Mouse (Mus musculus) midbrain, embryonic 15.5 days (tissue): ENCODE data around the gene Tmem259. TPM values are rescaled to one million over a fixed set of nuclear protein-coding genes. Genes with fewer than 3 reads are reported as not detected.
A peak's percentile ranks its signal among the peaks of the same experiment; 100 is the strongest.
"Not testable (repeated sequence)": the region's sequence is repeated elsewhere in the genome, so short reads cannot be mapped to it uniquely, and the experiment has no call there.

Experiments used
- ATAC-seq: fragments of 200-750 bp; cut with Nextera tagmentation; replicated peaks from 2 replicates; pipeline ENCODE4 v1.8.0; 2017; ENCODE audit warnings: moderate TSS enrichment
- H3K27ac ChIP-seq: fragments of 300-500 bp; sonication (generic); 2 replicates; pipeline ENCODE4 v1.5.1; 2015; ENCODE audit warnings: mild to moderate bottlenecking, inconsistent platforms
- H3K27me3 ChIP-seq: fragments of 300-500 bp; sonication (generic); replicated peaks from 2 replicates; pipeline ENCODE4 v1.6.1; 2015; ENCODE audit warnings: inconsistent platforms
- H3K36me3 ChIP-seq: fragments of 300-500 bp; sonication (generic); replicated peaks from 2 replicates; pipeline ENCODE4 v1.6.1; 2015; ENCODE audit warnings: inconsistent platforms
- H3K4me1 ChIP-seq: fragments of 300-500 bp; sonication (generic); 2 replicates; pipeline ENCODE4 v1.6.1; 2015; ENCODE audit warnings: inconsistent platforms
- H3K4me2 ChIP-seq: fragments of 300-500 bp; sonication (generic); 2 replicates; pipeline ENCODE4 v1.6.1; 2015; ENCODE audit warnings: inconsistent platforms, mild to moderate bottlenecking, moderate library complexity
- H3K4me3 ChIP-seq: fragments of 300-500 bp; sonication (generic); 2 replicates; pipeline ENCODE4 v1.5.1; 2015; ENCODE audit warnings: mild to moderate bottlenecking, inconsistent platforms
- H3K9ac ChIP-seq: fragments of 300-500 bp; sonication (generic); 2 replicates; pipeline ENCODE4 v1.6.1; 2015; ENCODE audit warnings: mild to moderate bottlenecking, inconsistent platforms
- H3K9me3 ChIP-seq: fragments of 300-500 bp; sonication (generic); 2 replicates; pipeline ENCODE4 v1.6.1; 2016; ENCODE audit warnings: inconsistent platforms
- whole genome bisulfite sequencing: fragments of 180-500 bp; shearing (Covaris S2); methylation state at CpG from one replicate; pipeline ENCODE4 v1.1.7; 2015; ENCODE audit warnings: mixed read lengths; 5-methylcytosine and 5-hydroxymethylcytosine counted together
- polyA plus RNA-seq: library from polyadenylated mRNA; unstranded; fragments of >200 nt; fragmentation: Nextera tagmentation; extraction: Ambion mirVana; gene quantifications from 2 replicates; pipeline ENCODE4 v1.2.1, GENCODE M21; 2015

Tmem259 gene
- polyA plus RNA-seq, 1 experiment from 2014 or later = 24.3 TPM

GRCm38 (mm10) chr10:79969124-79969568 is 15.0 kb downstream of the Tmem259 start:
- peaks cover 35% of the 10 kb centered on the region for H3K27me3 ChIP-seq
- no peak overlapping the region for H3K27ac ChIP-seq
- whole genome bisulfite sequencing = 11% methylated on average over 3 of the region's 3 CpGs
- peaks cover 8% of the 10 kb centered on the region for H3K4me1 ChIP-seq
- H3K36me3 ChIP-seq = peaks cover 17% of the 10 kb centered on the region; the same call in 1 of the 2 replicates
- H3K4me2 ChIP-seq = no peak overlapping the region
- H3K4me3 ChIP-seq = no peak overlapping the region
- H3K9me3 ChIP-seq = no peaks in the 10 kb centered on the region
- ATAC-seq = no peak
- H3K9ac ChIP-seq = no peak overlapping the region

DNA sequence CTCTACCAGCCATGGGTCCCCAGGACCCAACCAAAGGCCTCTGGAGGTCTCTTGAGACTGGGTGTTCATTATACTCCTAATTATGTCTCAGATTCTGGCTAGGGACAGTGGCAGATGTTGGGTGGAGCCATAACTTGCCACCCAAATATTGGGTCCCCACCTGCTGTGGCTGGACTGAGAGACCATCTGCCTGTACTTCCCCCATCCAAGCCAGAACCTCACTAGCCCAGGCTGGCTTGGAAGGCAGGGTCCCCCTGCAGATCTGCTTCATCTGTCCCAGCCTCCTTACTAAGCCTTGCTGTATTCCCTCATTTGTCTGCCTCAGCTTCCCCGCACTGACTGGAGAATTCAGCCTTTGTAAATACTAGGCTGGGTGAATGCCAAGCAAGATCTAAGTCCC is 15.9 kb downstream of the Tmem259 start:
- no peak overlapping the region for H3K27ac ChIP-seq
- no peak overlapping the region for H3K4me3 ChIP-seq
- H3K4me1 ChIP-seq = peaks cover 8% of the 10 kb centered on the region
- H3K4me2 ChIP-seq = no peak overlapping the region
- H3K9ac ChIP-seq = no peak overlapping the region
- peaks cover 35% of the 10 kb centered on the region for H3K27me3 ChIP-seq
- no peak for ATAC-seq
- WGBS = 80% methylated on average over 1 of the region's 1 CpGs
- H3K36me3 ChIP-seq = peaks cover 17% of the 10 kb centered on the region; the same call in 1 of the 2 replicates
- no peaks in the 10 kb centered on the region for H3K9me3 ChIP-seq

DNA sequence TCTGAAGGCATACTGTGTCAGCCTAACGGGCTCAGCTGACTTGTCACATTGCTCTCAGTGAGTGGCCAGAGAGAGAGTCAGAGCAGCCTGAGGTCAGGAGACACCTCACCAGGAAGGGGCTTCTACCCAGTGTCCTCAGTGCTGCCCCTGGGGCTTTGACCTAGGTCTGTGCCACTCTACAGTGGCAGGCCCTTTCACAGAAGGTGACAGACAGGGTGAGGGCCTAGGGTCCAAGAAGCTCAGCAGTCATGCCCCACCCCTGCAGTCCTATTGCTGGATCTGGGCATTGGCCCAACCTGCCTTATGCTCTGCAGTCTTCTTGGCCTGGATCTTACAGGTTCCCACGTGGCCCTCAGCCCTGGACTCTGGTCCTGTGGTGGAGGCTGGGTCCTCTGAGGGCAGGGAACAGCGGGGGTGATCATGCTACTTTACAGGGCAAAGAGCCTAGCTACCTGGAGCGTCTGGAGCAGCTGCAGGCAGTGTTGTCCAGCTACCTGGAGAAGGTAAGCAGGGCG is 17.2 kb downstream of the Tmem259 start:
- H3K36me3 ChIP-seq = peaks cover 26% of the 10 kb centered on the region; the same call in 1 of the 2 replicates
- WGBS = 90% methylated on average over 5 of the region's 5 CpGs
- H3K27me3 ChIP-seq = peaks cover 23% of the 10 kb centered on the region
- H3K27ac ChIP-seq = no peak overlapping the region
- no peaks in the 10 kb centered on the region for H3K9me3 ChIP-seq
- no peak overlapping the region for H3K4me3 ChIP-seq
- H3K4me2 ChIP-seq = no peak overlapping the region
- ATAC-seq = no peak
- H3K9ac ChIP-seq = no peak overlapping the region
- H3K4me1 ChIP-seq = peaks cover 8% of the 10 kb centered on the region

DNA sequence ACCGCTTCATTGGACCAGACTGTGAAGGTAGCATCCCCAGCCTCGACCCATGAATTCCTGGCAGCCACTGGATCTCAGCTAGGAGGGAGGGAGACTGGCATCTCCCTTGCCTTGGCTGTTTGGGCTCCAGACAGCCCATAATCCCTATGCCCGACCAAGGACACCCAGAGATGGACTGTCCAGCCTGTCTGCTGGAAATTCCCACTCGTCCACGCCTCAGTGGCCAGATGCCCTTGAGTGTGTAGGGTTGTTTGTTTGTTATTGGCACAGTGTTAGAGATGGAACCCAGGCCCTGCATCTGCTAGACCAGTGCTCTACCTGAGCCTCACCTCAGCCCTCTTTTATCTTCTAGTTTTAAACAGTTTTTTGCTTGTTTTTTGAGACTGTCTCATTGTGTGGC is 18.8 kb downstream of the Tmem259 start:
- WGBS = 92% methylated on average over 5 of the region's 5 CpGs
- H3K36me3 ChIP-seq = peaks cover 26% of the 10 kb centered on the region; the same call in 1 of the 2 replicates
- no peak overlapping the region for H3K27ac ChIP-seq
- peaks cover 9% of the 10 kb centered on the region for H3K4me1 ChIP-seq
- no peak for ATAC-seq
- no peak overlapping the region for H3K4me3 ChIP-seq
- no peak overlapping the region for H3K9ac ChIP-seq
- H3K4me2 ChIP-seq = no peak overlapping the region
- H3K27me3 ChIP-seq = peaks cover 8% of the 10 kb centered on the region; the same call in 1 of the 2 replicates
- H3K9me3 ChIP-seq = no peaks in the 10 kb centered on the region

- Histone ChIP-seq H3K4me3 (no peak overlapping the region), H3K4me1 (peaks cover 9% of the 10 kb centered on the region), H3K9me3 (no peaks in the 10 kb centered on the region), H3K9ac (no peak overlapping the region), H3K36me3 (peaks cover 26% of the 10 kb centered on the region; the same call in 1 of the 2 replicates), H3K27me3 (peaks cover 7% of the 10 kb centered on the region; the same call in 1 of the 2 replicates), H3K27ac (no peak overlapping the region), H3K4me2 (no peak overlapping the region)
- WGBS = 95% methylated on average over 7 of the region's 7 CpGs
- no peak for ATAC-seq
These were observed 19.4 kb downstream of the Tmem259 start for GRCm38 (mm10) chr10:79964727-79965126.

- peak; percentile 7; the same call in 1 of the 2 replicates for ATAC-seq
- Histone ChIP-seq H3K4me2 (peak overlapping the region; percentile 75), H3K9me3 (no peaks in the 10 kb centered on the region), H3K27ac (0 out of 2 replicates have a peak overlapping the region, but pooled peaks have one; percentile 69), H3K9ac (peak overlapping the region; percentile 56), H3K36me3 (peaks cover 16% of the 10 kb centered on the region; the same call in 1 of the 2 replicates), H3K4me3 (peak overlapping the region; percentile 58), H3K27me3 (no peaks in the 10 kb centered on the region), H3K4me1 (peaks cover 9% of the 10 kb centered on the region)
- 16% methylated on average over 10 of the region's 10 CpGs for WGBS
These were observed 23.3 kb downstream of the Tmem259 start for GRCm38 (mm10) chr10:79960671-79961294.

DNA sequence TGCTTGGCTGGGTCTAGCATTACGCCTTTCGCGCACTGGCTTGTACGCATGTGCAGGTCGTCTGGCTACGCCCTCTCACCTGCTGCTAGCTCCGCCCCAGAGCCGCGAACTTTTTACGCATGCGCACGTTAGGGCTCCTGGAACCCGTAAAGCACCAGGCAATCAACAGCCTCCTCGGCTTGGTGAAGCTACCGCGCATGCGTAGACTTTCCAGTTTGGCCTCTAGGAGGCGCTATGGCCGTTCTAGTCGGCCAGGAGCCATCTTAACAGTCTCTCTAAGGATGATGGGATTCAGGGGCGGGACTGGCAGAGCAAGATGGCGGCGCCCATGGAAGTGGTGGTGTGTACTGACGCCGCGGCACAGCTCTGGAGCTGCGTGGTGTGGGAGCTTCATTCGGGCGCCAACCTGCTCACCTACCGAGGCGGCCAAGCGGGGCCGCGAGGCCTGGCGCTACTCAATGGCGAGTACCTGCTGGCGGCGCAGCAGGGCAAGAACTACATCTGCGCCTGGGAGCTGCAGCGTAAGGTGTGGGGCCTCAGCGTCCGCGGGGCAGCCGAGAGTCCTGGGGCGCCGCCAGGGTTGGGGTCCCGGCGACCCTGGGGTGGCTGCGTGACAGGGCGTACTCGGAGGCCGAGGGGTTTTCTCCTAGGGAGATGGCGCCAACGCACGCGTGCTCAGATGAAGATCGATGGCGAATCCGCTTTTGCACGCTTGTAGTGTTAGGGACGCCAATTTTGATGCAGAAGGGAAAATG is 24.1 kb downstream of the Tmem259 start, which contains the start of gene Wdr18:
Wdr18 (plus strand) TSS at position 306 of the 755 bp plus-strand sequence.
- peak within 1 kb of the TSS; percentile 58 for H3K4me3 ChIP-seq
- ATAC-seq = peak; percentile 98

GRCm38 (mm10) chr10:79959412-79959811 is 24.7 kb downstream of the Tmem259 start:
- Histone ChIP-seq H3K4me2 (peak overlapping the region; percentile 75), H3K36me3 (peaks cover 11% of the 10 kb centered on the region; the same call in 1 of the 2 replicates), H3K4me3 (peak overlapping the region; percentile 58)
- WGBS = 35% methylated on average over 10 of the region's 10 CpGs
- H3K9ac ChIP-seq, H3K27me3 ChIP-seq, H3K4me1 ChIP-seq, H3K9me3 ChIP-seq, H3K27ac ChIP-seq, ATAC-seq: not testable (repeated sequence)

More for the DNA sequence above, 24.1 kb downstream of the Tmem259 start, which contains the start of gene Wdr18:
- under 1% methylated on average over 61 of the region's 61 CpGs for WGBS
- H3K9me3 ChIP-seq = no peaks in the 10 kb centered on the region
- H3K4me2 ChIP-seq = peak within 1 kb of the TSS; percentile 75
- peaks cover 9% of the 10 kb centered on the region for H3K4me1 ChIP-seq
- peaks cover 16% of the 10 kb centered on the region; the same call in 1 of the 2 replicates for H3K36me3 ChIP-seq
- H3K9ac ChIP-seq = peak within 1 kb of the TSS; percentile 56
- H3K27ac ChIP-seq = peak within 1 kb of the TSS; percentile 69
- no peaks in the 10 kb centered on the region for H3K27me3 ChIP-seq

DNA sequence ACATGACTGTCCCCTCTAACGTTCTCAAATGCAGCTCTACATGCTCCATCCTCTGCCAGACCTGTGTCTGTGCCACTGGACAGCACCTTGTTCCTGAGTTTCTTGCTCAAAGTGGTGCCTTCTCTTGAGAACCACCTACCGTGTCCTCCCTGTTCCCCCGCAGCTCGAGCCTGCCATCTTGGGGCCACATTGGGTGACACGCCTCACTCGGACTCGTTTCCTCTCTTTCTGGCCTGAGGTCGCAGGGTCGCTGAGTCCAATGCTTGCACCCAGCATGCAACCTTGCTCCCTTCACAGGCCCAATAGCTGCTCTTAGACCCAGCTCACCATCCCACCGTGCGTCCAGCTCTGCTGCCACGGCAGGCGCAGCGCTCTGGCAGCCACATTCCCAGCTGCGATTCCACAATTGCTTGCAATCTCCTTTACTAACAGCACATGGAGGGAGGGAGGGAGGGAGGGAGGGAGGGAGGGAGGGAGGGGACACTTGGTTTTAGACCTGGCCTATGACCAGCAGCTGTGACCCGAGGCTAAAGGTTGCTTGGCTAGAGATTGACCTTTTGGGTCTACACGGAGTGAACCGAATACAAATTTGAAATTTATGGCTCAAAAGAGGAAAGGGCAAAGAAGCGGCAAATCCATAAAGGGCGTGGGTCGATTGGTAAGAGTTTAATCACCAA is 25.9 kb downstream of the Tmem259 start:
- Histone ChIP-seq H3K27ac (no peak overlapping the region), H3K9me3 (no peaks in the 10 kb centered on the region), H3K4me2 (peak overlapping the region; percentile 8; the same call in 1 of the 2 replicates), H3K4me3 (no peak overlapping the region), H3K4me1 (peaks cover 9% of the 10 kb centered on the region), H3K27me3 (no peaks in the 10 kb centered on the region), H3K36me3 (peaks cover 9% of the 10 kb centered on the region; the same call in 1 of the 2 replicates), H3K9ac (no peak overlapping the region)
- no peak for ATAC-seq
- 13% methylated on average over 21 of the region's 21 CpGs for WGBS

DNA sequence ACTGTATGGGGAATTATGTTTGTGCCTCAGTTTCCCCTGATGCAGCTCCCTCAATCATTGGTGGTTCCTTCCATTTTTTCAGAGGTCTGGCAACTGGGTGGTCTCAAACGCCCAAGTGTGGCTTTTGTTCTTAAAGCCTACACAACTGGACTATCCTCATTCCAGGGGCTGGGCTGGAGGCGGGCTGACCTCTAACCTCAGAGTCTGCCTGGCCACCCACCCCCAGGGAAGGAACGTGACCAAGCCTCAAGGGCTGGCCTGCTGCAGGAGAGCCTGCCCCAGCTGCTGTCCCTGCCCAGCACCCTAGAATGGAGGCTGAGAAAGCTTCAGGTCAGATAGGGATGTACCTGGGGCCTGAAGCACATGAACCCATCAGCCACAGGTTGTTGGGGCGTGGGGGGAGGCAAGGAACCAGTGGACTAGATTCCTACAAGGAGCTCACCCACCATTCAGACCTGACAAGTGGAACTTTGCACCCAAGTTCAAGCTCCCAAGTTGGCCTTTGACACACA is 27.4 kb downstream of the Tmem259 start:
- no peak overlapping the region for H3K9ac ChIP-seq
- H3K36me3 ChIP-seq = peaks cover 9% of the 10 kb centered on the region; the same call in 1 of the 2 replicates
- 20% methylated on average over 4 of the region's 4 CpGs for WGBS
- H3K27ac ChIP-seq = no peak overlapping the region
- no peaks in the 10 kb centered on the region for H3K27me3 ChIP-seq
- H3K4me3 ChIP-seq = no peak overlapping the region
- H3K4me1 ChIP-seq = peaks cover 9% of the 10 kb centered on the region
- no peak overlapping the region for H3K4me2 ChIP-seq
- H3K9me3 ChIP-seq = no peaks in the 10 kb centered on the region
- no peak for ATAC-seq

DNA sequence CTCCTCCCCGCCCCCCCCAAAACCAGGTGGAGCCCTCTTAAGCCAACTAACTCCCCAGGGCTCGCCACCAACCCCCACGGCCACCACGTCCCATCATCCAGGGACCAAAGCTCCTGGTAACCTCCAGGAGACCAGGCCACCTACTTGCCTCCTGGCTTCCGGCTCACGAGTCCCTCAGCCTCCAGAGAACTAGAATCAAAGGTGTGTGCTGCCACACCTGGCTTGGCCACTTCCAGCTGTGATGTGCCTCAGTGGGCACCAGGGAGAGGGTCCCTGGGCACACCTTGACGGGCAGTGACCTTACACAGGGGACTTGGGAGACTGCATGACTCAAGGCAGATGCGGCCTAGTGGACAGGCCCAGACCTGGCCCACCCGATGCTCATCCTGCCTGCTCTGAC is 28.4 kb downstream of the Tmem259 start:
- Histone ChIP-seq H3K4me2 (no peak overlapping the region), H3K9ac (no peak overlapping the region), H3K9me3 (no peaks in the 10 kb centered on the region), H3K4me3 (no peak overlapping the region), H3K27ac (no peak overlapping the region), H3K36me3 (peaks cover 17% of the 10 kb centered on the region; the same call in 1 of the 2 replicates), H3K4me1 (peaks cover 3% of the 10 kb centered on the region), H3K27me3 (no peaks in the 10 kb centered on the region)
- ATAC-seq = no peak
- 76% methylated on average over 9 of the region's 9 CpGs for WGBS
